Mouse (Mus musculus) kidney, embryonic 16.5 days (tissue): ENCODE results near the gene Ankrd52. TPM values are rescaled to one million over a fixed set of nuclear protein-coding genes. Genes with fewer than 3 reads are reported as not detected.

Experiments used
- ATAC-seq: fragments of 200-750 bp; cut with Nextera tagmentation; 2 replicates; pipeline ENCODE4 v1.8.0; 2017; ENCODE audit warnings: moderate TSS enrichment; ENCODE audit not compliant: low FRiP score, low TSS enrichment
- H3K27ac ChIP-seq: fragments of 300-500 bp; sonication (generic); 2 replicates; pipeline ENCODE4 v1.5.1; 2014; ENCODE audit warnings: low read length
- H3K27me3 ChIP-seq: fragments of 300-500 bp; sonication (generic); 2 replicates; pipeline ENCODE4 v1.6.1; 2014; ENCODE audit warnings: low read length, control low read depth, mixed read lengths; ENCODE audit not compliant: insufficient read depth
- H3K36me3 ChIP-seq: fragments of 300-500 bp; sonication (generic); 2 replicates; pipeline ENCODE4 v1.6.1; 2014; ENCODE audit warnings: low read length, control low read depth, mixed read lengths; ENCODE audit not compliant: insufficient read depth
- H3K4me1 ChIP-seq: fragments of 300-500 bp; sonication (generic); 2 replicates; pipeline ENCODE4 v1.6.1; 2014; ENCODE audit warnings: low read length, control low read depth, mixed read lengths; ENCODE audit not compliant: insufficient read depth
- H3K4me2 ChIP-seq: fragments of 300-500 bp; sonication (generic); replicated peaks from 2 replicates; pipeline ENCODE4 v1.6.1; 2014; ENCODE audit warnings: low read depth, low read length
- H3K4me3 ChIP-seq: fragments of 300-500 bp; sonication (generic); 2 replicates; pipeline ENCODE4 v1.5.1; 2014; ENCODE audit warnings: mild to moderate bottlenecking, low read length
- H3K9ac ChIP-seq: fragments of 300-500 bp; sonication (generic); replicated peaks from 2 replicates; pipeline ENCODE4 v1.6.1; 2014; ENCODE audit warnings: low read length
- H3K9me3 ChIP-seq: fragments of 300-500 bp; sonication (generic); 2 replicates; pipeline ENCODE4 v1.6.1; 2016; ENCODE audit warnings: low read length, control low read depth
- whole genome bisulfite sequencing: fragments of 180-500 bp; shearing (Covaris S2); extraction: QIAGEN DNeasy Blood & Tissue Kit; methylation state at CpG from one replicate; pipeline ENCODE4 v1.1.7; 2014; 5-methylcytosine and 5-hydroxymethylcytosine counted together
- polyA plus RNA-seq: library from polyadenylated mRNA; unstranded; fragments of >200 nt; fragmentation: Nextera tagmentation; extraction: Ambion mirVana; gene quantifications from 2 replicates; pipeline ENCODE4 v1.2.1, GENCODE M21; 2015

The Ankrd52 gene
- polyA plus RNA-seq, 1 experiment from 2014 or later, result 11.9 TPM

DNA sequence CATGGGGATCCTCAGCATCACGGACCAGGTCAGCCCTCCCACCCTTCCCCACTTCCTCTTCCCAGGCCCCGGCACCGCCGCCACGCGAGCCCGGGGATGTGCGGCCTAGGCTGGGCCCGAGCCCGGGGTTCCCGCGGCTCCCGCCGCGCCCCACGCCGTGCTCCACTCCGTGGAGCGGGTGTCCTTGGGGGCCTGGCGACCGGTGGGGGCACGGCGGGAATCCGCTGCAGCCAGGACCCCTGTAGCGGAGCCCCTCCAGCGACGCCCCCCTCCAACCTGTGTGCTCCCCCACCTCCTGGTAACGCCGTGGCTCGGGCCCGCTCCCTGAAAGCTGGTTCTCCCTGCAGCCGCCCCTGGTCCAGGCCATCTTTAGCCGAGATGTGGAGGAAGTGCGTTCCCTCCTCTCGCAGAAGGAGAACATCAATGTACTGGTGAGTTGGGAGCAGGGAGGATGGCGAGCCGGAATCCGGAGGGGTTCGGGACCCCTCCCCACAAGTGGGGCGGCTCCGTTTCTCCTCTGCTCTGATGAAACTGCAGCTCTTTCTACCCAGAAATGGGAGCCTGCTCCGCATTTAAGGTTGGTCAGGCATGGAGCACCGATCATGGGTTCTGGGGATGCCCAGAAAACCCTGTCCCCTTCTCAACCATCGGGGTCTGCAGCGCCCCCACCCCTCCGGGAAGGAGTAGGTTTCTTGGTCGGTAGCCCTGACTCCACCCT lies 466 bp downstream of the Ankrd52 start:
- H3K27ac ChIP-seq, result peak overlapping the region; percentile 89
- ATAC-seq, result peak; percentile 41
- peak overlapping the region; percentile 88 for H3K4me3 ChIP-seq
- 0% methylated on average over 32 of the region's 47 CpGs for WGBS
- H3K9ac ChIP-seq, result peak overlapping the region; percentile 100
- peaks cover 29% of the 10 kb centered on the region for H3K36me3 ChIP-seq
- H3K9me3 ChIP-seq, result 0 out of 2 replicates have a peak, but pooled peaks cover 5% of the 10 kb centered on the region
- H3K4me2 ChIP-seq, result peak overlapping the region; percentile 89
- peaks cover 23% of the 10 kb centered on the region for H3K4me1 ChIP-seq
- H3K27me3 ChIP-seq, result no peaks in the 10 kb centered on the region

DNA sequence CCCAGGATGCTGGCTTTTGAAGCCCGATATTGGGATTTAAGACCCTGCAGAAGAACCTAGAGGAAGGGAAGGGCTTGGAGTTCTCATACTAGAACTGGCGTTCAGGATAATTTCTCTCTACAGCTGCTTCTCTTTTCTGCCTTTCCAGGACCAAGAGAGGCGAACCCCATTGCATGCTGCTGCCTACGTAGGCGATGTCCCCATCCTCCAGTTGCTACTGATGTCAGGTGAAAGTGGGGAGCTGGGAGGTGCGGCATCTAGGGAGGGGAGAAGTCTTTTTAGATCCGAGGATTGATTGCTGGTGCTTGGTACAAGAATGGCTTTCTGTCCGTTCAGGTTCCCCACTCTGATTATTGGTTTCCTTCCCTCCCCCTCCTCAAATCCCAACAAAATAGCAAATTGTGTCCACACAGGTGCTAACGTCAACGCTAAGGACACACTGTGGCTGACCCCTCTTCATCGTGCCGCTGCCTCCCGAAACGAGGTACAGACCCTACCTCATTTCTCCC lies 1.1 kb downstream of the Ankrd52 start:
- no peak for ATAC-seq
- H3K27ac ChIP-seq, result peak overlapping the region; percentile 89

DNA sequence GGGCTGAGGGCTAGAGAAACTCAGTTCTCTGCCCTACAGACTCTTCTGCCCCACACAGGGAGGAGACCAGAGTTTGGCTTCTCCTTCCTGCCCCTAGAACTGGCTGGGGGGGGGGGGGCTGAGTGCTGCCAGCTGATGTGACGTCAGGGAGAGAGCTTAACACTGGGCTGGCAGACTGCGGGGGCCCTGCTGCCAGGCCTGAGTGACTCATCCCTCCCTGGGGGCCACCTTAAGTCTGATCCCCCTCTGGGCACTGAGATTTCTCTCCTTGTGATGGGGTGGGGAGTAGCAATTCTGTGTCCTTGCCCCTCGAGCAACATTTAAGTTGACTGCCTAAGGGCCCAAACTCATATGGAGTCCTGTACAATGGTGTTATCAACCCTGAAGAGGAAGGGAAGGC lies 1.5 kb downstream of the Ankrd52 start:
- Histone ChIP-seq H3K9me3 (0 out of 2 replicates have a peak, but pooled peaks cover 5% of the 10 kb centered on the region), H3K9ac (peak overlapping the region; percentile 100), H3K36me3 (peaks cover 39% of the 10 kb centered on the region), H3K27ac (no peak overlapping the region), H3K4me2 (peak overlapping the region; percentile 89), H3K4me1 (peaks cover 23% of the 10 kb centered on the region), H3K27me3 (no peaks in the 10 kb centered on the region), H3K4me3 (no peak overlapping the region)
- whole genome bisulfite sequencing, result 60% methylated on average over 2 of the region's 3 CpGs
- no peak for ATAC-seq

More for the DNA sequence above, 1.1 kb downstream of the Ankrd52 start:
- Histone ChIP-seq H3K4me2 (peak overlapping the region; percentile 89), H3K9me3 (0 out of 2 replicates have a peak, but pooled peaks cover 5% of the 10 kb centered on the region), H3K4me1 (peaks cover 23% of the 10 kb centered on the region), H3K9ac (peak overlapping the region; percentile 100), H3K27me3 (no peaks in the 10 kb centered on the region), H3K4me3 (peak overlapping the region; percentile 88), H3K36me3 (peaks cover 35% of the 10 kb centered on the region)
- WGBS, result 49% methylated on average over 14 of the region's 14 CpGs

DNA sequence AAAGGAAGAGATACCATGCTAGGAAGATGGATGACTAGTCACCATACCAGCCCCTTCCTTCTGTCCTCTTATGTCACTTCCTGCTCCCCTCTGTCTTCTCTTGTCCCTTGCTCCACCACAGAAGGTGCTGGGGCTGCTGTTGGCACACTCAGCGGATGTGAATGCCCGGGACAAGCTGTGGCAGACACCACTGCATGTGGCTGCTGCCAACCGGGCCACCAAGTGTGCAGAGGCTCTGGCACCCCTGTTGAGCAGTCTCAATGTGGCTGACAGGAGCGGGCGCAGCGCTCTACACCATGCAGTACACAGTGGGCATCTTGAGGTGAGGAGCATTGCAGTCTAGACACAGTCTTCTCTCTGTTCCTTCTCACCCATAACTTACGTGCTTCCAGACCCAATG lies 2.3 kb downstream of the Ankrd52 start:
- H3K27me3 ChIP-seq, result no peaks in the 10 kb centered on the region
- H3K9ac ChIP-seq, result no peak overlapping the region; the same call in 1 of the 2 replicates
- no peak overlapping the region for H3K4me3 ChIP-seq
- H3K36me3 ChIP-seq, result peaks cover 47% of the 10 kb centered on the region
- H3K27ac ChIP-seq, result no peak overlapping the region
- no peak for ATAC-seq
- H3K9me3 ChIP-seq, result 0 out of 2 replicates have a peak, but pooled peaks cover 2% of the 10 kb centered on the region
- 93% methylated on average over 7 of the region's 7 CpGs for WGBS
- H3K4me1 ChIP-seq, result peaks cover 23% of the 10 kb centered on the region
- H3K4me2 ChIP-seq, result no peak overlapping the region

DNA sequence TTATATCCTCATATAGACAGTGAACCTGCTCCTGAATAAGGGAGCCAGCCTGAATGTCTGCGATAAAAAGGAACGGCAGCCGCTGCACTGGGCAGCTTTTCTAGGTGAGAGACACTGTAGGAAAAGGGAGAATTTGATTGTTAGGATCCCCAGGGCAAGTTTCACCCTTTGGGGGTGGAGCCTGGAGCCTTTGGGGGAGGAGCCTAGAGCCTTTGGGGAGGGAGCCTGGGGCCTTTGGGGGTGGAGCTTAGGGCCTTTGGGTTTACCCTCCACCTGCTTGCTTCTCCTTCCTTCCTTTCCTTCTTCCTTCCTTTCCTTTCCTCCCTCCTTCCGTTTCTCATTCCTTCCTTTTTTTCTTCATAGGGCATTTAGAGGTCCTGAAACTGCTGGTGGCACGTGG lies 3.6 kb downstream of the Ankrd52 start:
- no peak overlapping the region for H3K4me3 ChIP-seq
- 86% methylated on average over 5 of the region's 5 CpGs for WGBS
- H3K36me3 ChIP-seq, result peaks cover 59% of the 10 kb centered on the region
- no peak for ATAC-seq
- no peaks in the 10 kb centered on the region for H3K27me3 ChIP-seq
- no peak overlapping the region for H3K27ac ChIP-seq
- H3K4me1 ChIP-seq, result peaks cover 23% of the 10 kb centered on the region
- H3K4me2 ChIP-seq, result no peak overlapping the region
- H3K9me3 ChIP-seq, result no peaks in the 10 kb centered on the region
- no peak overlapping the region for H3K9ac ChIP-seq

DNA sequence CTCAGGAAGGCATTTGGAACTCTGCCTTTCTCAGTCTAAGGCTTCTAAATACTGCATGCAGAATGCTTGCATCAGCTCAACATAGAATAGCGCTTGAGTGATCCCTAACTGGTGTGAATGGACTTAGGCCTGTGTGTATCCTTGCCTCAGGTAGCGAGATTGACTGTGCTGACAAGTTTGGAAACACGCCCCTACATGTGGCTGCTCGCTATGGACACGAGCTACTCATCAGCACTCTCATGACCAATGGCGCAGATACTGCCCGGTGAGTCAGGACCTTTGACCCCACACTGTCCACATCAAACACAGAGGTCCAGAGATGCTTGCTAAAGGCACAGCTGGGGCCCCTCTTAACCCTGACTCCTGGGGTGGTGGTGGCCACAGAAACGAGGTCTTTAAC lies 5.6 kb downstream of the Ankrd52 start:
- 91% methylated on average over 8 of the region's 8 CpGs for WGBS
- peaks cover 79% of the 10 kb centered on the region for H3K36me3 ChIP-seq
- H3K27ac ChIP-seq, result no peak overlapping the region
- H3K27me3 ChIP-seq, result no peaks in the 10 kb centered on the region
- H3K4me3 ChIP-seq, result no peak overlapping the region
- no peak overlapping the region for H3K4me2 ChIP-seq
- peaks cover 15% of the 10 kb centered on the region for H3K4me1 ChIP-seq
- H3K9me3 ChIP-seq, result no peaks in the 10 kb centered on the region
- no peak for ATAC-seq
- no peak overlapping the region for H3K9ac ChIP-seq

DNA sequence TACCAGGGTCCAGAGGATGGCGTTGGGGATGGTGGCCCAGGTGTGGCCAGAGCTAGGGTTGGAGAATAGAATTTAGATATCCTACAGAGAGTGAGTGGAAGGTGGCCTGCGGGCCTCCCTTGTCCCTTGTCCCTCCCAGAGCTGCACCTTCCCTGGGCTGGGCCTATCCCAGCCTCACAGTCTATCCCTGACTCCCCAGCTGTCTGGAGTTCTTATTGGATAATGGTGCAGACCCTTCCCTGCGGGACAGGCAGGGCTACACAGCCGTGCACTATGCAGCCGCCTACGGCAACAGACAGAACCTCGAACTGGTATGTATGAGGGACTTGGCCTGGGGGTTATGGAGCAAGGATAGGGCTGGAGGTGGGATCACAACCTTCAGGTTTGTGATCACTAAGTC lies 9.0 kb downstream of the Ankrd52 start:
- Histone ChIP-seq H3K4me2 (no peak overlapping the region), H3K36me3 (peaks cover 95% of the 10 kb centered on the region), H3K27ac (no peak overlapping the region), H3K4me3 (no peak overlapping the region), H3K4me1 (no peaks in the 10 kb centered on the region), H3K9ac (no peak overlapping the region), H3K9me3 (no peaks in the 10 kb centered on the region), H3K27me3 (no peaks in the 10 kb centered on the region)
- WGBS, result 93% methylated on average over 7 of the region's 7 CpGs
- ATAC-seq, result 0 out of 2 replicates have a peak, but pooled peaks have one; percentile 24

DNA sequence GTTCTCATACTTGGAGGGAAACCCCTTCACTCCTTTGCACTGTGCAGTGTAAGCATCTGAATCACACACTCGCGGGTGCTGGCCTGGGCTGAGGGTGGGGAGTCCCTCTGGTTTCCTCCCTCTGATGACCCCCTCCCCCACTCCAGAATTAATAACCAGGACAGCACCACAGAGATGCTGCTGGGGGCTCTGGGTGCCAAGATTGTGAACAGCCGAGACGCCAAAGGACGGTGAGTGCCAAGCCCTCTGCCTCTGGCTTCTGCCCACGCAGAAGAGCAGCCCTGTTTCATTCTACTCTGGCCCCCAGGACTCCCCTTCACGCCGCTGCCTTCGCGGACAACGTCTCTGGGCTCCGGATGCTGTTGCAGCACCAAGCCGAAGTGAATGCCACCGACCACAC lies 12.0 kb downstream of the Ankrd52 start:
- no peak overlapping the region for H3K9ac ChIP-seq
- no peak overlapping the region for H3K4me2 ChIP-seq
- no peaks in the 10 kb centered on the region for H3K9me3 ChIP-seq
- H3K27me3 ChIP-seq, result no peaks in the 10 kb centered on the region
- no peaks in the 10 kb centered on the region for H3K4me1 ChIP-seq
- ATAC-seq, result no peak
- peaks cover 92% of the 10 kb centered on the region for H3K36me3 ChIP-seq
- WGBS, result 88% methylated on average over 14 of the region's 14 CpGs
- H3K4me3 ChIP-seq, result no peak overlapping the region
- H3K27ac ChIP-seq, result no peak overlapping the region

DNA sequence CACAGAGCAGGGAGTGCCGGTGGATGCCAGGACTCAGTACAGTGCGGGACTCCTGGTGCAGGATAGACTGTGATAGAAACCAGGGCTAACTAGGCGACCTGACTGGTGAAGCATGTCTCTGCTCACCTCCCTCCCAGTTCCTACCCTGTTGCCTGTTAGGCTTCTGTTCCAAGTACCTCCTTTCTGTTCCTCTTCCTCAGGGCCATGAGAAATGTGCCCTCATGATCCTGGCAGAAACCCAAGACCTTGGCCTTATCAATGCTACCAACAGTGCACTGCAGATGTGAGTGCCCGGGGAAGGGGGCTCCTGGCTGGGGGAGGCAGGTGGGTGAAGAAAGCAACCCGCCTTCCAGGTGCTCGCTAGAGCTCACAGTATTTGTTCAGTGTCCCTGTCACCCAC lies 12.7 kb downstream of the Ankrd52 start:
- whole genome bisulfite sequencing, result 86% methylated on average over 6 of the region's 6 CpGs
- Histone ChIP-seq H3K27ac (no peak overlapping the region), H3K9ac (no peak overlapping the region), H3K4me3 (no peak overlapping the region), H3K4me2 (no peak overlapping the region), H3K27me3 (no peaks in the 10 kb centered on the region), H3K36me3 (peaks cover 86% of the 10 kb centered on the region), H3K4me1 (no peaks in the 10 kb centered on the region), H3K9me3 (no peaks in the 10 kb centered on the region)
- ATAC-seq, result no peak

DNA sequence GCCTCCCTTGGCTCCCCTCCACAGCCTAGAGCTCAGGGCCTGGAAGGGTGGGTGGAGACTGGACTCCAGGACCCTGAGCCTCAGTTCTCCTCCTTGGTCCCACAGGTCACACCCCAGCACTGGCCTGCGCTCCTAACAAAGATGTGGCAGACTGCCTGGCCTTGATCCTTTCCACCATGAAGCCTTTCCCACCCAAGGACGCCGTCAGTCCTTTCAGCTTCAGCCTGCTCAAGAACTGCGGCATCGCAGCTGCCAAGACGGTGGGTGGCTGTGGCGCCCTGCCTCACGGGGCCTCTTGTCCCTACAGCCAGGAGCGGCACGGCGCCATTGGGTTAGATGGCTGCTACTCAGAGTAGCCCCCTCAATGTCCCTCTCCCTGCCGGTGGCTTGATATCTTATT lies 13.5 kb downstream of the Ankrd52 start:
- H3K4me2 ChIP-seq, result no peak overlapping the region
- WGBS, result 83% methylated on average over 12 of the region's 12 CpGs
- no peaks in the 10 kb centered on the region for H3K9me3 ChIP-seq
- H3K4me1 ChIP-seq, result no peaks in the 10 kb centered on the region
- ATAC-seq, result no peak
- H3K36me3 ChIP-seq, result peaks cover 78% of the 10 kb centered on the region
- no peak overlapping the region for H3K9ac ChIP-seq
- H3K27ac ChIP-seq, result no peak overlapping the region
- H3K27me3 ChIP-seq, result no peaks in the 10 kb centered on the region
- H3K4me3 ChIP-seq, result no peak overlapping the region
